In genomic region chr3:153823671-153824515, GRCm38 (mm10) we compare ENCODE assay signal across 12 mouse cellular contexts. TPM values are rescaled to one million over a fixed set of nuclear protein-coding genes. Genes with fewer than 3 reads are reported as not detected.
A peak's percentile ranks its signal among the peaks of the same experiment; 100 is the strongest.
DNase-seq lines count a peak whose midpoint lies in the region; ATAC-seq and TF ChIP-seq lines count a peak whose summit lies in the region.
"Had no signal": no experiment of that assay in that cellular context is flagged by ENCODE, and none has a peak within 500 bp of the region (broad histone marks: within the 10 kb centered on the region; RNA-seq: fewer than 3 reads in every experiment).

No protein-coding gene starts in this region.

- no peak overlapping the region for H3K27ac ChIP-seq in cerebellum, adult 2 months (ENCODE audit: insufficient read depth, low read length)
- H3K27ac ChIP-seq in embryonic facial prominence, embryonic 14.5 days (replicated peaks; ENCODE audit: low read depth, low read length), result no peak overlapping the region
- H3K27ac ChIP-seq in kidney, embryonic 16.5 days (ENCODE audit: low read length), result no peak overlapping the region
- H3K27ac ChIP-seq: heart, adult 2 months; liver, embryonic 14.5 days had no signal

- H3K4me3 ChIP-seq in cerebellum, adult 2 months (replicated peaks; ENCODE audit: insufficient read depth, low read depth, low read length), result no peak overlapping the region
- H3K4me3 ChIP-seq in embryonic facial prominence, embryonic 14.5 days (ENCODE audit: low read depth, low read length), result no peak overlapping the region
- H3K4me3 ChIP-seq in kidney, embryonic 16.5 days (ENCODE audit: low read length), result no peak overlapping the region
- H3K4me3 ChIP-seq: heart, adult 2 months had no signal

- H3K4me1 ChIP-seq in cerebellum, adult 2 months (ENCODE audit: control insufficient read depth, insufficient read depth, low read length), result peaks cover 10% of the 10 kb centered on the region
- H3K4me1 ChIP-seq in embryonic facial prominence, embryonic 14.5 days (ENCODE audit: control insufficient read depth, insufficient read depth, low read length), result 0 out of 2 replicates have a peak, but pooled peaks cover 3% of the 10 kb centered on the region
- H3K4me1 ChIP-seq in kidney, embryonic 16.5 days (ENCODE audit: insufficient read depth, low read length), result peaks cover 7% of the 10 kb centered on the region; the same call in 1 of the 2 replicates

- no peak overlapping the region for H3K9ac ChIP-seq in embryonic facial prominence, embryonic 14.5 days (ENCODE audit: low read depth, low read length)
- H3K9ac ChIP-seq in kidney, embryonic 16.5 days (replicated peaks; ENCODE audit: low read length), result no peak overlapping the region
- H3K9ac ChIP-seq: liver, embryonic 14.5 days had no signal

- H3K36me3 ChIP-seq in embryonic facial prominence, embryonic 14.5 days (ENCODE audit: control insufficient read depth, insufficient read depth, low read length), result no peaks in the 10 kb centered on the region
- H3K36me3 ChIP-seq in kidney, embryonic 16.5 days (ENCODE audit: insufficient read depth, low read length), result no peaks in the 10 kb centered on the region

- peak; percentile 26 to 36 for DNase-seq in cerebellum, adult 2 months
- DNase-seq in cerebellum, adult 11-12 months, result no peak
- DNase-seq in left cerebral cortex, postnatal 4 days, result peak; percentile 17
- DNase-seq in left cerebral cortex, adult 18-20 months (ENCODE audit: low spot score in 2 of 2), result no peak
- DNase-seq in embryonic facial prominence, embryonic 14.5 days (ENCODE audit: low spot score), result peak; percentile 57
- DNase-seq in thymus, postnatal 36 days, result no peak
- no peak for DNase-seq in right cerebral cortex, adult 2 months (ENCODE audit: low spot score in 2 of 2)
- DNase-seq: B cell, adult 2 months; heart, adult 2 months had no signal

- ATAC-seq in embryonic facial prominence, embryonic 14.5 days (ENCODE audit: low read depth), result no peak
- ATAC-seq in kidney, embryonic 16.5 days (ENCODE audit: low FRiP score, low TSS enrichment), result peak; percentile 57

- TF ChIP-seq CTCF in cerebellum, adult 2 months (IDR thresholded peaks at IDR 0.05; ENCODE audit: borderline replicate concordance, insufficient read depth, low read depth, low read length), result no peak

- intact Hi-C loops in left cerebral cortex, postnatal 4 days (cut with DNase I), result no loop called here

- H3K9me3 ChIP-seq in embryonic facial prominence, embryonic 14.5 days (ENCODE audit: control insufficient read depth, low read length), result no peaks in the 10 kb centered on the region
- H3K9me3 ChIP-seq in kidney, embryonic 16.5 days (ENCODE audit: low read length), result no peaks in the 10 kb centered on the region

- no peak for TF ChIP-seq POLR2A in cerebellum, adult 2 months (IDR thresholded peaks at IDR 0.05; ENCODE audit: borderline replicate concordance, insufficient read depth, low read length)

- H3K4me2 ChIP-seq in embryonic facial prominence, embryonic 14.5 days (ENCODE audit: low read depth, low read length), result no peak overlapping the region
- H3K4me2 ChIP-seq in kidney, embryonic 16.5 days (replicated peaks; ENCODE audit: low read depth, low read length), result no peak overlapping the region

- no peaks in the 10 kb centered on the region for H3K27me3 ChIP-seq in cerebellum, adult 2 months (ENCODE audit: control insufficient read depth, insufficient read depth, low read length)
- no peaks in the 10 kb centered on the region for H3K27me3 ChIP-seq in embryonic facial prominence, embryonic 14.5 days (replicated peaks; ENCODE audit: control insufficient read depth, insufficient read depth, low read length)
- no peaks in the 10 kb centered on the region for H3K27me3 ChIP-seq in kidney, embryonic 16.5 days (ENCODE audit: insufficient read depth, low read length)

- WGBS in cerebellum, adult 2 months, result 43% methylated on average over 11 of the region's 11 CpGs
- 67% methylated on average over 11 of the region's 11 CpGs for WGBS in embryonic facial prominence, embryonic 14.5 days
- 60% methylated on average over 11 of the region's 11 CpGs for WGBS in kidney, embryonic 16.5 days

RNA-seq across cellular contexts. Expression of gene Asb17, which starts 20.1 kb away (rescaled TPM):
- polyA plus RNA-seq in cerebellum, adult 2 months (2012; rRNA removed), result not detected in 2 replicates
- not detected for total RNA-seq in left cerebral cortex, postnatal 4 days (2021)
- total RNA-seq in left cerebral cortex, adult 18-20 months (2021), result not detected
- polyA plus RNA-seq in embryonic facial prominence, embryonic 14.5 days (2014; fragmentation: Nextera tagmentation; extraction: Ambion mirVana), result 0.63 and 1.0 TPM in 2 replicates
- polyA plus RNA-seq in kidney, embryonic 16.5 days (2015; fragmentation: Nextera tagmentation; extraction: Ambion mirVana), result 0.06 TPM in 1 of 2 replicates, not detected in the other
- total RNA-seq: adrenal gland, postnatal 4 days; heart, adult 2 months had no signal
- polyA plus RNA-seq: heart, adult 2 months had no signal

Comparison
In these comparisons a context has a peak if more than half of its experiments do, and no peak if none do; other contexts are left out.
1. DNase-seq: peak in cerebellum, adult 2 months (2 of 2), left cerebral cortex, postnatal 4 days (single experiment) and embryonic facial prominence, embryonic 14.5 days (single experiment); none in cerebellum, adult 11-12 months (single experiment), left cerebral cortex, adult 18-20 months (0 of 2), thymus, postnatal 36 days (0 of 2) and right cerebral cortex, adult 2 months (0 of 2).